Comparison of ENCODE assay signal across 8 mouse cellular contexts in the genomic region with DNA sequence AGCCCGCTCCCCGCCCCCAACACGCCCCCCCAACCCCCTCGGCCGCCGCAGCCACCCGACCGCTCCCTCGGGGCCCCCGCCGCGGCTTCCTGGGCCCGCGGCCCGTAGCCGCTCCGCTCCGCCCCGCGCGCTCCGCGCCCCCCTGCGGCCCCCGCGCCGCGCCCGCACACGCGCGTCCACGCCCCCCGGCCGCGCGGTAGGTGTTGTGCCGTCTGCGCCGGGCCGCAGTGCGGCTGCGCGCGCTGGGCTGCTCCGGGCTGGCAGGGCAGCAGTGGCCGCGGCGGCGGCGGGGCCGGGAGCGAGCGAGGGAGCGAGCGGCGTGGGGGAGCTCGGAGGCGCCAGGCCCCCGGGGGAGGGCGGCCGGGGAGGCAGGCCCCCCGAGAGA. TPM values are rescaled to one million over a fixed set of nuclear protein-coding genes. Genes with fewer than 3 reads are reported as not detected.
DNase-seq lines count a peak whose midpoint lies in the region; ATAC-seq and TF ChIP-seq lines count a peak whose summit lies in the region.

A gene (plus strand): TSS at position 245 of the 385 bp plus-strand sequence.

- ATAC-seq in frontal cortex, adult (ENCODE audit: low TSS enrichment): peak; percentile 67
- peak; percentile 92 for ATAC-seq in lung, postnatal 0 days

- peak; percentile 80 for DNase-seq in T-cell, adult 2 months (ENCODE audit: low spot score)
- DNase-seq in cerebellum, adult 9-10 months: peak; percentile 75
- peak; percentile 78 for DNase-seq in hindbrain, embryonic 10.5 days (ENCODE audit: low spot score)
- DNase-seq in layer of hippocampus, postnatal 14 days (ENCODE audit: low spot score in 2 of 2): peak in 1 of 2 experiments; percentile 79
- DNase-seq in lung, postnatal 0 days (ENCODE audit: low spot score): peak; percentile 88
- peak; percentile 65 for DNase-seq in ovary, postnatal 14 days (ENCODE audit: low spot score)
- peak; percentile 48 to 70 for DNase-seq in urinary bladder, postnatal 36 days (ENCODE audit: low spot score in 2 of 2)

- peak within 1 kb of the TSS; percentile 87 for H3K4me2 ChIP-seq in lung, postnatal 0 days (replicated peaks; ENCODE audit: low read depth, low read length)

- H3K9ac ChIP-seq in lung, postnatal 0 days (replicated peaks; ENCODE audit: low read depth): peak within 1 kb of the TSS; percentile 91

- no peak for TF ChIP-seq CTCF in lung, postnatal 0 days (IDR thresholded peaks at IDR 0.05)

- no peaks in the 10 kb centered on the region for H3K9me3 ChIP-seq in hindbrain, embryonic 10.5 days
- no peaks in the 10 kb centered on the region for H3K9me3 ChIP-seq in lung, postnatal 0 days (ENCODE audit: low read length)

- no peak for TF ChIP-seq EP300 in lung, postnatal 0 days (IDR thresholded peaks at IDR 0.05)

- H3K4me3 ChIP-seq in hindbrain, embryonic 10.5 days: peak within 1 kb of the TSS; percentile 97
- peak within 1 kb of the TSS; percentile 98 for H3K4me3 ChIP-seq in lung, postnatal 0 days (ENCODE audit: low read depth, low read length)

- no peaks in the 10 kb centered on the region for H3K27me3 ChIP-seq in hindbrain, embryonic 10.5 days (ENCODE audit: insufficient read depth, poor library complexity, severe bottlenecking)
- H3K27me3 ChIP-seq in lung, postnatal 0 days (replicated peaks; ENCODE audit: insufficient read depth, low read length): no peaks in the 10 kb centered on the region

- WGBS in hindbrain, embryonic 10.5 days: 2% methylated on average over 61 of the region's 63 CpGs
- WGBS in lung, postnatal 0 days: 0% methylated on average over 13 of the region's 63 CpGs

- peaks cover 36% of the 10 kb centered on the region for H3K4me1 ChIP-seq in hindbrain, embryonic 10.5 days (replicated peaks)
- H3K4me1 ChIP-seq in lung, postnatal 0 days (ENCODE audit: insufficient read depth, low read depth, low read length): peaks cover 3% of the 10 kb centered on the region; the same call in 1 of the 2 replicates

- peak within 1 kb of the TSS; percentile 99 for H3K27ac ChIP-seq in hindbrain, embryonic 10.5 days
- H3K27ac ChIP-seq in lung, postnatal 0 days (ENCODE audit: low read length): peak within 1 kb of the TSS; percentile 97

- no peaks in the 10 kb centered on the region for H3K36me3 ChIP-seq in hindbrain, embryonic 10.5 days
- no peaks in the 10 kb centered on the region for H3K36me3 ChIP-seq in lung, postnatal 0 days (ENCODE audit: insufficient read depth, low read length)

RNA-seq across cellular contexts. Expression of the gene that starts here (rescaled TPM):
- 14.3 and 14.7 TPM in 2 replicates for polyA plus RNA-seq in hindbrain, embryonic 10.5 days (2016; fragmentation: Nextera tagmentation; extraction: Ambion mirVana)
- 10 to 100 TPM; 25.3 to 26.1 TPM for total RNA-seq in layer of hippocampus, postnatal 14 days (2021)
- polyA plus RNA-seq in lung, postnatal 0 days (2015; fragmentation: Nextera tagmentation; extraction: Ambion mirVana): 4.0 and 4.2 TPM in 2 replicates
